Mouse (Mus musculus) lung, postnatal 0 days (tissue): ENCODE data around the gene Nr1i3.

ENCODE experiments used
- CTCF ChIP-seq: IDR thresholded peaks from 2 replicates; pipeline ENCODE4 v1.5.1; 2016; ENCODE audit warnings: antibody characterized with exemption, mild to moderate bottlenecking
- EP300 ChIP-seq: IDR thresholded peaks from 2 replicates; pipeline ENCODE4 v1.6.1; 2016; ENCODE audit warnings: antibody characterized with exemption, mild to moderate bottlenecking, control low read depth

DNA sequence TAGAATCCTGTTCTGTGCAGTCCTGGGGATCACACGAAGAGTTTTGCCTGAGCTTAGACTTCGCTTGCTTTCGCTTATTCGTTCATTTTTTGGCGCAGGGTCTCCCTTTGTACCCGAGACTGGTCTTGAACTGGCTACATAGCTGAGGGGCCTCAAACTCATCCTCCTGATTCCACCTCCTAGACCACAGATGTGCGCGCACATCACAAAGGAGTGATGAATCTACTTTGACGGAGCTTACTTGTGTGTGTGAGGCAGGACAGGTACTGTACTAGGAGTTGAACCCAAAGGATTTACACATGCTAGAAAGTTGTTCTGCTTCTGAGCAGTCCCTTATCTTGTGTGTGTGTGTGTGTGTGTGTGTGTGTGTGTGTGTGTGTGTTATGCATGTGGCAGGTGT lies 22.9 kb upstream of the Nr1i3 start:
- TF ChIP-seq CTCF = no peak
- TF ChIP-seq EP300 = no peak
